Mouse (Mus musculus) CH12.LX (cell line): ENCODE results near the gene Uba5.

Experiments used
- BHLHE40 ChIP-seq: IDR thresholded peaks from 2 replicates; pipeline ENCODE4 v1.6.1; 2011; ENCODE audit warnings: mild to moderate bottlenecking, low read depth, low read length, improper control_type of control experiment
- CTCF ChIP-seq, 2 experiments: IDR thresholded peaks in 1 of 2; conservative IDR thresholded peaks in 1 of 2; 2 replicates each; pipeline ENCODE4 v1.5.1; 2011 to 2012; ENCODE audit warnings: low read depth in 2 of 2, low read length in 2 of 2, improper control_type of control experiment in 1 of 2, inconsistent platforms in 1 of 2, mild to moderate bottlenecking in 1 of 2, moderate library complexity in 1 of 2
- MAX ChIP-seq: IDR thresholded peaks from 2 replicates; pipeline ENCODE4 v1.6.1; 2011; ENCODE audit warnings: low read length, improper control_type of control experiment
- MAZ ChIP-seq: IDR thresholded peaks from 2 replicates; pipeline ENCODE4 v1.6.1; 2012; ENCODE audit warnings: low read depth, mild to moderate bottlenecking, inconsistent platforms, low read length, improper control_type of control experiment, moderate library complexity
- SMC3 ChIP-seq: IDR thresholded peaks from 2 replicates; pipeline ENCODE4 v1.6.1; 2011; ENCODE audit warnings: low read depth, low read length, improper control_type of control experiment

DNA sequence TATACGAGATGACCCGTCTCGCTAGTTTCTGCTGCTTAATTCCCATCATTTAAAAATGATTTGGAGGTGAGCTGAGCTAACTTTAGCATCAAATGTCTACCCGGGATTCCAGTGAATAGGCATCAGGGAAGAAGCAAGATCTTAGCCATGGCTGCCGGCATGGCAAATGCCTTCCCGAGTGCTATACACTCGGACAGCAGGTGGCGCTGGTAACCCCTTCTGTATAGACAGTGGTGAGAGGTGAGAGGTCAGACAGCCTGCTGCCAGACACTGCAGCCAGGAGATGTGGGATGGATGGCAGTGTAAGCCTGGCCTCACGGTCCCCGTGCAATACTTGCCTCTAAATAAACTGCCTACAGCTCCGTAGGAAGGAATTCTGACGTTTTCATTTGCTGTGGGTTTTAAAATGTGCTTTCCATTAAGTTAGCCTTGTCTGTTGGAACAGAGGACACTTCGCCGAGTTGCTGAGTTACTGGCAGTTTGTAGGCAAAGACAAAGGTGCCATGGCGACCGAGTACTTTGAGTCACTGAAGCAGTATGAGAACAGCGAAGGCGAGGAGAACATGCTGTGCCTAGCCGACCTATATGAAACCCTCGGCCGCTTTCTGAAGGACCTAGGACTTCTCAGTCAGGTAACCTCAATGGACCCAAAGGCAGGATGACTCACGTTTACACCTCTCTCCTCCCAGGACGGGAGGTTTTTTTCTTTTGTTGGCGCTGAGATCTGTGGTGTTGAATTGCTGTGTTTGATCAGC, 27.5 kb downstream of the Uba5 start:
- TF ChIP-seq MAZ (no peak), CTCF (conservative IDR thresholded peaks at IDR 0.05 in 1 of 2, IDR thresholded peaks at IDR 0.05 in 1 of 2; ENCODE audit: low read depth in 2 of 2, low read length in 2 of 2) (peak; percentile 52 to 82), BHLHE40 (no peak), SMC3 (peak; percentile 65), MAX (no peak; the same call in 1 of the 2 replicates)
